Mouse (Mus musculus) heart, postnatal 0 days (tissue): ENCODE measurements at regions not wholly inside any gene's neighbourhood (a gene's known extent, or its start where the extent isn't known, plus 50 kb on each side); places are given as distances from the start of the nearest gene placed in this dataset.

Experiments used
- CTCF ChIP-seq: IDR thresholded peaks from 2 replicates; pipeline ENCODE4 v1.5.1; 2016; ENCODE audit warnings: antibody characterized with exemption, control low read depth, low read depth
- EP300 ChIP-seq: IDR thresholded peaks from 2 replicates; pipeline ENCODE4 v1.6.1; 2016; ENCODE audit warnings: antibody characterized with exemption, low read depth

GRCm38 (mm10) chr4:148380562-148380961, 64.0 kb downstream of the Ubiad1 start:
- no peak for TF ChIP-seq CTCF
- TF ChIP-seq EP300: no peak
